Mouse (Mus musculus): Measurements from ENCODE around the gene Hoxc4.
A peak's percentile ranks its signal among the peaks of the same experiment; 100 is the strongest.

Hoxc4 gene

GRCm38 (mm10) chr15:103038701-103039480 lies 20.2 kb downstream of the Hoxc4 start:
- no peak for DNase-seq (ENCODE audit: low spot score)

DNA sequence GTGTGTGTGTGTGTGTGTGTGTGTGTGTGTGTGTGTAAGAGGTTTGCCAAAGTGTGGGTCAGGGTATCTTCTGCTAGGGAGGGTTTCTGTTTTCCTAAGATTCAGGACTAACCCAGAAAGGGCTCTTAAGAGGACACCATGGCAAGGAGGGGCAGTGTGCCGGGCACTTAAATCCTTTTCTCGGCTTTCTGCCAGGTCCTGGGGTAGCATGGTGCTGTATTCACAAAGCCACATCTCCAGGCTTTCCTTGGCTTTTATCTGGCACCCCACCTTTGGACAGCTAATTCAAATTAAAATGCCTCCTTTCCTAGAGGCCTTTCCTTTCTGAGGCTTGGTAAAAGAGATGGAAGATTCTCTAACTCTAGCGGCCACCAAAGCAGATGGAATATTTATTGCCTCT lies 20.9 kb downstream of the Hoxc4 start:
- DNase-seq (ENCODE audit: low spot score), result no peak

GRCm38 (mm10) chr15:103040601-103041000 lies 21.9 kb downstream of the Hoxc4 start:
- no peak for DNase-seq (ENCODE audit: low spot score)

DNA sequence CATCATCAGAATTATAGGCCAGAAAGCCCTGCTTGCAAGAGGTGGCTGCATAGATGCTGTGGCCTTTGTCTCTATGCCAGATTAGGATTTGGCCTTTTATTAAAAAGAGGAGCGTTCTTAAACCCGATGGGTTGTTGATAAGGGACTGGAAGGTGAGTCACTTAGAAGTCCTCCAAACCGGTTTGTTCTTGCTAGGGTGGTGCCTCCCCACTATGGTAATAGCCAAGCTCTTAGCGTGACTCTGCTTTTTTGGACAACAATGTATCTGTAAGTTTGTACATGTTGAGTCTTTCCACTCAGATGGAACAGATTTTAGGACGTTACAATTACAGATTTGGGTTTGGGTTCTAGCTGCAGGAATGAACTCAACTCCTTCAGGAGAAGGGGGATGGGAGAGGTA lies 22.9 kb downstream of the Hoxc4 start:
- DNase-seq (ENCODE audit: low spot score), result no peak

GRCm38 (mm10) chr15:103042209-103042608 lies 23.5 kb downstream of the Hoxc4 start:
- DNase-seq (ENCODE audit: low spot score), result no peak

DNA sequence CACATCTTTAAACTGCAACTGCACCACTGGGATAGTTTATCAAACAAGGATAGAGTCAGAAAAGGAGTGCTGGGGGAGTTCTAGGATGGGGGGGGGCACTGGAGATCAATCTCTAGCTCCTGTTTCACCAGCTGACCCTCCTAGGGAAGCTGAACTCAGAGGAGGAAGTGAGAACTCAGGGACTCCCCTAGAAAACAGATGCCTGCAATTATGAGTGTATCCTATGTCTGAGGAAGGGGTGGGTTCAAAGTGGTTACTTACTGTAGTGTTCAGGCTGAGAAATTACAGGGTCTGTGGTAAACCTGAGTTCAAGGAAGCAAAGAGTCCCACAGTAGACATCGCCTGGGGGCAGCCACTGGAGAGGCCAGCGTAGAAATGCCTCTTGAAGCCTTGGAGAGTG lies 32.9 kb downstream of the Hoxc4 start:
- no peak for DNase-seq (ENCODE audit: low spot score)

DNA sequence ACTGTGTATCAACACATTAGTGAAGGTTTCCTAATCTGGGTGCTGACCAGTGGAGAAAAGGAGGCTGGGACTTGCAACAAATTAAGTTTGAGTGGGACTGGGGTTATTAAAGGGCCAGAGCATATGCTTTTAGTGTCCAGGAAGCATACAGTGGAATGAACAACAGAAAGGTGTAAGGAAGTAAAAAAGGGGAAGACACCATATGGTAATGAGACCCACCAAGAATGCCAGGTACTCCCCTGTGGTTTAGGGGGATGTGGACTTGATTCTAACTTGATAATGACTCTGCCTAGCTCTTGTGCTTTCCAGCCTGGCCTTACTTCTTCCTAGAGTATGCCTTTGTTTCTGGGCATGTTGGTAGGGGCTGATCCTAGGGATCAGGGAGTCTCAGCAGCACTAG lies 34.5 kb downstream of the Hoxc4 start:
- no peak for DNase-seq (ENCODE audit: low spot score)

DNA sequence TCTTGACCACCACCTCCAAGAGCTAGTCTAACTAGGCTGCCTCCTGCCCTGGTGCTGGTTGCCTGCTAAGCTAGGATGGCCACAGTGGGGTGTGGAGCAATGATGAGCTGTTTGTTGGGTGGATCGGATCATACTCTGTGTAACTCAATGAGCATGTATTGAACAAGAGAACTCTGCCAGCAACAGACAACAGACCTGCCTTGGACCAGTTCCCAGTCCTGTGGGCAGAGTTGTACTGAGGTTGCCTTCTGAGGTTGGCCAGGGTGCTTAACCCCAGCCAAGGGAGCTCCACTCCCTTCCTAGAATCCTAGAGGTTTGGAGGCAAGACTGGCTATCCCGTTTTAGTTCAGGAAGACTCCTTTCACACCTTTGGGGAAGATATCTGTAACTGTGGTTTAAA lies 37.7 kb downstream of the Hoxc4 start:
- DNase-seq (ENCODE audit: low spot score), result no peak

DNA sequence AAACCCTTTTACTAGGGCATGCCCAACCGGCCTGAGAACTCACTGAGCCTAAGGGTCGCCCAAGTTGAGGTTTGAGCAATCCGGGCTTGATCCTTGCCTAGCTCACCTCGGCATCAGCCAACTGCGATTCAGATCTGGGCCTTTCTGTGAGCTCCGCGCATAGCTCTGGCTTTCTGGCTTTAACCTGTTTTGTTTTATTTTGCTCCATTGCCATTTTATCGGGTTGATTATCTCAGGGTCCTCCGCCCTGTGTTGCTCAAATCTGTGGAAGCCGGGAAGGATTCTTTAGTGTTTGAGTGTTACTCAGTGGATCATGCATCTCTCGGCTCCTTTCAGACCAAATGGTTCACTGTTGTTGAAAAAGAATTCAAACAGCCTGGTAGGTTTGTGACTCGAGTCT lies 40.0 kb downstream of the Hoxc4 start:
- no peak for DNase-seq (ENCODE audit: low spot score)

DNA sequence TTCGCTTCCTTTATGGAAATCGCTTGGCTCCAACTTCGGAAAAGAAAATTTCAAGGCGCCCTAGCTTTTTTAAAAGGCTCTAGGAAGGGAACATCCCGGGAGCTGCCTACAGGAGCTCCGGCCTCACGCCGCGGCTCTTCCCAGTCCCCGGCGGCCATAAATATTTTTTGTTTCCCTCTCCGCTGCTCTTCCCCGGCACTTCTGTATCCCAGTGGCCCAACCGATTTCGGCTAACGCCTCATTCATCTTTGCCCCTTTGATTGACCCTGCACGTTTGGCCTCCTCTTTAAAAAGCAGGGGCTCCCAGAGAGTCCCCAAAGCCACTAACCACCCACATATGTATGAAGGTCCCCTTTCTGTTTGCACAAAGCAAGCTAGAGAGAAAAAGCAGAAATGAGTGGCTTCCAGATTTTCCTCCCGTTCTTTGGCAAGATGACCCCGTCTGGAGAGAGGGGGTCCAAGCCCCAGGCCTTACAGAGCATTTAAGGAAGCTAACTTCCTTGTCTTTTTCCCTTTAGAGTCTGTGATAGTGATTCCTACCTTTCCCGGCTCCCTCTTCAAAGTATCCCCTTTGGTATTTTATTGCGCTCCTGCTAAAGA lies 40.8 kb downstream of the Hoxc4 start:
- no peak for DNase-seq (ENCODE audit: low spot score)

GRCm38 (mm10) chr15:103060021-103060340 lies 41.2 kb downstream of the Hoxc4 start:
- no peak for DNase-seq (ENCODE audit: low spot score)

GRCm38 (mm10) chr15:103060341-103061130 lies 41.8 kb downstream of the Hoxc4 start:
- peak; percentile 50 for DNase-seq (ENCODE audit: low spot score)

DNA sequence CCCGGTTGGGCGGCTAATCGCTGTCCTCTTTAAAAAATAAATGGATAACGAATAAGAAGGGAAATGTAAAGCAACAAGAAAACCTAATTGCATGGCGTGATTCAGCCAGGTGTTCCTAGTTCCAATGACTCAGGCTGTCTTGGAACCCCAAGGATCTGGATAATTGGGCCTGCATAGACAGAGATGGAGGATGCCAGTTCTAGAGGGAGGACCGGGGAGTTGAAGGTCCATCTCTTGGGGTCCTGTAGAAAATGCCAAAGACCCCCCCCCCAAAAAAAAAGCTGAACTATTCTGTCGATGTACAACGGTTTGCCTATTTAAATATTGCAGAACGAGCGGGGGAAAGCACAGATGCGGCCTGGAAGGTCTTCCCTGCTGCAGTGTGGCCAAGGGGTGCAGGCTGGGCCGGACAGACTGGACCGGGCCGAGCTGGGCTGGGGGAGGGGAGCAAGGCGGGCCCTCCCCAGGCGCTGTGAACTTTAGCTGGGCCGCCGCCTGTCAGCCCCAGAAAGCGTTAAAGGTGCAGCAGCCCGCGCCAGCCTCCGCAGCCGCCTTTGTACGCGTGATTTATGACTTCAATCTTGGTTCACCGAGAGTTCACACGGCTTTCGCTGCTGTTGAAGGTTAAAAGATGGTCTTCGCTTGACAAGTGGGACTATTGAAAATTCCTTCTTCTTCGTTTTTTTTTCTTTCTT lies 42.5 kb downstream of the Hoxc4 start:
- DNase-seq (ENCODE audit: low spot score), result peak; percentile 67

GRCm38 (mm10) chr15:103061988-103062387 lies 43.3 kb downstream of the Hoxc4 start:
- DNase-seq (ENCODE audit: low spot score), result no peak

DNA sequence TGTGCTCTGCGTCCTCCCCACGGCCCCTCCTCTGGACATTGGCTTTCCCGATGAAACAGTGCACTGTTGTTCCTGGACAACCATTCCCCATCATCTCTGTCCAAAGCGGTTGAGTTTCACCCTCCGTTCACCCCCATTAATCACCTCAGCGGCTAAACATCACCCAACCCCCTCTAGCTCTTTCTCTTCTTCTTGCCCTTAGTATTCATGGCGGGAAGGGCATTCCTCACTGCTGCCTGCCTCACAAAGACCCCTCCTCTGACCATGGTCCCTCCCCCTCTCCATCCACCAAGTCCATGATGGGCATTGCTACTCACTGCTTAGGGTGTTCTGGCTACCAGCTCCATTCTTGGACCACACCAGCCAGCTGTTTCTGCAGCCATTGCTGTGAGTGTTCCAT lies 46.9 kb downstream of the Hoxc4 start:
- DNase-seq (ENCODE audit: low spot score), result no peak

- DNase-seq (ENCODE audit: low spot score), result no peak
These were observed 49.0 kb downstream of the Hoxc4 start for GRCm38 (mm10) chr15:103067701-103068100.

DNA sequence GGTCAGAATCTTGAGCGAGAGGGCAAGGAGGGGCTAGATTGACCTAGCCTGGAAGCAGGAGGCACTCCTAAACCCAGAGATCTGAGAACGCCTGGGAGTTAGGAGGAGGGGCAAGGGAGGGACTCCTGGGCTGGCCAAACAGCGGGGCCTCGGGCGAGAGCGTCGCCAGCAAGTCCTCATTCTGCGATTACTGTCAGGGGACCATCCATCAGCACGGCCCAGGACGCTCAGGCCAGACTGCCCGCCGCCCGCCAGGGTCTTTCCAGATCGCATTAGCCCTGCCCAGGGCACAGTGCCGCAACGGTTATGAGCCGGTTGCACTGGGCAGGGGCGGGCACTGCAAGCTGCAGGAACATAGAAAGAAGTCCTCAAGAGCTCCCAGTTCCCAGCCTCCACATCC lies 50.4 kb downstream of the Hoxc4 start:
- DNase-seq (ENCODE audit: low spot score), result no peak

DNA sequence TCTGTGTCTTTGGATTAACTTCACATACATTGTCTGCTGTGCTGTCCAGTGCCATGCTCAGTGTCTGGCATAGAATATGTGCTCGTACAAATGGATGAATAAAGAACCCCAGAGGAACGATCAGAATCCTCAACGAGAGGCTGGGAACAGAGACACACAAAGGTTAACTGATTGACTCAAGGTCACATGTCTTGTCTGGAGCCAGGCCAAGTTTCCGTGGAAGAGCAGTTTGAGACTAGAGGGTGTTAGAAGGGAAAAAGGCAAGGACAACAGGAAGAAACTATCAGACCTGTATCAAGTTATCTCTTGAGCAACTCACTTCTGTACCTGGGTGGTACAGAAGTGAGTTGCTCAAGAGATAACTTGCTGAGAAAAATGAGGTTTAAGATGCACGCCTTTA lies 52.5 kb downstream of the Hoxc4 start:
- no peak for DNase-seq (ENCODE audit: low spot score)

DNA sequence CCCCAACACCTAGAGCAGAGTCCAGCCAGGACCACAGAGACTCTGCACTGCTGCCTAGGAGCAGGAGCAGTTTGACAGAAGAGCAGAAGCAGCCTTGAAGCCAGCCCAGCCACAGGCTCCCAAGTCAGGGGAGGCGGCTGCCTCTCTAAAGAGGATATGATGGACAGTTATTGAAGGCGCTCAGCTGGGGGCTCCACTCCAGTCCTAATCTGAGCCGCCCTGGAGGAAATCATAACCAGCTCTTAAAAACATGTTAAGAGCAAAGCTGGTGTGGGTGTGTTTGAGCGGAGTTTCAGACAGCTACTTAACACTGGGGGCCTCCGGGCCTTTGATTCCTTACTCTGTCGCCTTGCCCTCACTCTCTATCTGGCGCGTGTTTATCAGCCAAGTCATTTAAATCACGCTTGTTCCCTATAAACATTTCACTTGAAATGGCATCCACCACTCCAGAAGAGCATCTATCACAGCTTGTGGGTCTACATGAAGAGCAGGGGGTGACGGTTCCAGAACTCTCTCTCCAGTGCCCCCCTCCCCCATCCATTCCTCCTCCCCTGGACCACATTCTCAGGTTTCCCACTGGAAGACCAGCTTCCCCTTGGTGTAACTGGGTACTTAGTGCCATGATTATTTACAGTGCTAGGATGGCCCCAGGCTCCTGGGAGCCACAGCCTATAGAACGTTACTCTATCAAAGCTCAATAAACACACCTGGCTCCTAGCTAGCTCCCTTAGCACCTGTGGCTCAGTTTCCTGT lies 56.1 kb downstream of the Hoxc4 start:
- DNase-seq (ENCODE audit: low spot score), result no peak

- no peak for DNase-seq (ENCODE audit: low spot score)
These were observed 58.9 kb downstream of the Hoxc4 start for GRCm38 (mm10) chr15:103077673-103078072.

DNA sequence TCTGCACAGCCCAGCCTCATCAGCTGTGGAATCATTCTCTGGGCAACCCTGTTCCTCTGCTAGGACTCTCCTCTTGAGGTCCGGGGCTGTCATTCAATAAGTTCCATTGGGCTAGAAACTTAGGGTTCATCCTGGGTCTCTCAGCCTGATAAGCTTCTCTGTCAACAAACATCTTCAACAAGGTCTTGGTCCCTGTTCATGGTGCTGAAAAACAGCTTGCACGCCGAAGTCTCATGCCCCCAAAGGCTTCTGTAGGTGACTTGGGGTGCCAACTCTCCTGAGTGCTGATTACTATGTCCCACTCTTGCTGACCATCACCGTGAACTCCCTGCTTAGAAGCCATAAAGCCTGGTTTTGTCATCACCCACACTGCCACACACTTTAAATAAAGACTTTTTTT lies 63.9 kb downstream of the Hoxc4 start:
- DNase-seq (ENCODE audit: low spot score), result no peak

DNA sequence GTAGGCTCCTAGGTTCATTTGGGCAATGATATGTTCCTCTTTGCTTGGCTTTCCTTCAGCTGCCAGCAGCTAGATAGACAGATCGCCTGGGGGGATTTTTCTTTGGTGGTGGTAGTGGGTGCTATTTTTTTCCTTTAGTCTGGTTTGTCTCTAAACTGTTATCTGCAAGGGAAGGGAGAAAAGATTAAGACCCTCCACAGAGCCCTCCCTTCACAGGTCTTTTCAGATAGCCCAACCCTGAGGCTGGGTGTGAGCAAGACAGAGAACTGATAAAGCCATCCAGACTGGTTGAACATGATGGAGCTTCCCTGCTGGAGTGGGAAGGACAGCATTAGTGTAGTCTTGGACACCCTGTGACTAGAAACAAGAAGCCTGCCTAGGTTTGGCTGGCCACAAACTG lies 64.9 kb downstream of the Hoxc4 start:
- no peak for DNase-seq (ENCODE audit: low spot score)

All from testis, postnatal 10 days (tissue).